Mouse (Mus musculus) neural tube, embryonic 14.5 days (tissue): Measurements from ENCODE around the gene Srsf4. TPM values are rescaled to one million over a fixed set of nuclear protein-coding genes. Genes with fewer than 3 reads are reported as not detected.

Experiments
- polyA plus RNA-seq: library from polyadenylated mRNA; unstranded; fragments of >200 nt; fragmentation: Nextera tagmentation; extraction: Ambion mirVana; gene quantifications from 2 replicates; pipeline ENCODE4 v1.2.1, GENCODE M21; 2014

The Srsf4 gene
- polyA plus RNA-seq, 1 experiment from 2014 or later, result 88.5 TPM

Other genes with a start within 250 kb of the Srsf4 start
- gene Ptpru, start 35.3 kb upstream of the Srsf4 start, polyA plus RNA-seq, result 15.3 and 18.1 TPM in 2 replicates
- 32.6 and 34.9 TPM in 2 replicates for gene Mecr, start 30.1 kb upstream of the Srsf4 start, polyA plus RNA-seq
- gene Tmem200b, start 48.2 kb downstream of the Srsf4 start, polyA plus RNA-seq, result not detected in 2 replicates
- not detected in 2 replicates for gene Gm10300, start 201.1 kb downstream of the Srsf4 start, polyA plus RNA-seq
- gene Epb41, start 201.7 kb downstream of the Srsf4 start, polyA plus RNA-seq, result 68.1 and 86.1 TPM in 2 replicates